Mouse (Mus musculus): ENCODE data around the gene Megf11. TPM values are rescaled to one million over a fixed set of nuclear protein-coding genes. Genes with fewer than 3 reads are reported as not detected.

Gene Megf11
- polyA plus RNA-seq, 1 experiment = 0.94 TPM

GRCm38 (mm10) chr9:64576143-64576878 is 190.9 kb downstream of the Megf11 start:
- no peaks in the 10 kb centered on the region for H3K9me3 ChIP-seq (replicated peaks; ENCODE audit: control insufficient read depth, insufficient read depth, low read length, poor library complexity, severe bottlenecking)
- H3K27me3 ChIP-seq (ENCODE audit: control insufficient read depth, insufficient read depth, low read length, poor library complexity, severe bottlenecking) = no peaks in the 10 kb centered on the region
- no peak overlapping the region for H3K27ac ChIP-seq (ENCODE audit: insufficient read depth, low read length)
- H3K4me1 ChIP-seq (ENCODE audit: control insufficient read depth, insufficient read depth, low read length) = no peaks in the 10 kb centered on the region
- TF ChIP-seq CTCF (IDR thresholded peaks at IDR 0.05; ENCODE audit: low read depth, low read length) (no peak), EP300 (IDR thresholded peaks at IDR 0.05; ENCODE audit: insufficient read depth, low read depth, low read length) (no peak), POLR2A (IDR thresholded peaks at IDR 0.05; ENCODE audit: insufficient read depth, low read length) (no peak)
- H3K36me3 ChIP-seq (ENCODE audit: control insufficient read depth, insufficient read depth, low read length, poor library complexity, severe bottlenecking) = no peaks in the 10 kb centered on the region
- H3K4me3 ChIP-seq (ENCODE audit: low read depth, low read length) = no peak overlapping the region
- H3K9ac ChIP-seq (ENCODE audit: low read depth, poor library complexity, severe bottlenecking) = no peak overlapping the region

GRCm38 (mm10) chr9:64577156-64577555 is 191.7 kb downstream of the Megf11 start:
- no peaks in the 10 kb centered on the region for H3K27me3 ChIP-seq (ENCODE audit: control insufficient read depth, insufficient read depth, low read length, poor library complexity, severe bottlenecking)
- no peak overlapping the region for H3K9ac ChIP-seq (ENCODE audit: low read depth, poor library complexity, severe bottlenecking)
- H3K36me3 ChIP-seq (ENCODE audit: control insufficient read depth, insufficient read depth, low read length, poor library complexity, severe bottlenecking) = no peaks in the 10 kb centered on the region
- no peaks in the 10 kb centered on the region for H3K9me3 ChIP-seq (replicated peaks; ENCODE audit: control insufficient read depth, insufficient read depth, low read length, poor library complexity, severe bottlenecking)
- no peak overlapping the region for H3K4me3 ChIP-seq (ENCODE audit: low read depth, low read length)
- TF ChIP-seq POLR2A (IDR thresholded peaks at IDR 0.05; ENCODE audit: insufficient read depth, low read length) (no peak), EP300 (IDR thresholded peaks at IDR 0.05; ENCODE audit: insufficient read depth, low read depth, low read length) (no peak), CTCF (IDR thresholded peaks at IDR 0.05; ENCODE audit: low read depth, low read length) (no peak)
- no peak overlapping the region for H3K27ac ChIP-seq (ENCODE audit: insufficient read depth, low read length)
- no peaks in the 10 kb centered on the region for H3K4me1 ChIP-seq (ENCODE audit: control insufficient read depth, insufficient read depth, low read length)

- Histone ChIP-seq H3K9me3 (replicated peaks; ENCODE audit: control insufficient read depth, insufficient read depth, low read length, poor library complexity, severe bottlenecking) (no peaks in the 10 kb centered on the region), H3K4me1 (ENCODE audit: control insufficient read depth, insufficient read depth, low read length) (no peaks in the 10 kb centered on the region), H3K36me3 (ENCODE audit: control insufficient read depth, insufficient read depth, low read length, poor library complexity, severe bottlenecking) (no peaks in the 10 kb centered on the region), H3K9ac (ENCODE audit: low read depth, poor library complexity, severe bottlenecking) (no peak overlapping the region), H3K4me3 (ENCODE audit: low read depth, low read length) (no peak overlapping the region), H3K27me3 (ENCODE audit: control insufficient read depth, insufficient read depth, low read length, poor library complexity, severe bottlenecking) (no peaks in the 10 kb centered on the region), H3K27ac (ENCODE audit: insufficient read depth, low read length) (no peak overlapping the region)
- no peak for TF ChIP-seq EP300 (IDR thresholded peaks at IDR 0.05; ENCODE audit: insufficient read depth, low read depth, low read length)
- TF ChIP-seq POLR2A (IDR thresholded peaks at IDR 0.05; ENCODE audit: insufficient read depth, low read length) = no peak
- TF ChIP-seq CTCF (IDR thresholded peaks at IDR 0.05; ENCODE audit: low read depth, low read length) = no peak
Observed at GRCm38 (mm10) chr9:64578014-64578413, 192.6 kb downstream of the Megf11 start.

- H3K27me3 ChIP-seq (ENCODE audit: control insufficient read depth, insufficient read depth, low read length, poor library complexity, severe bottlenecking) = no peaks in the 10 kb centered on the region
- TF ChIP-seq CTCF (IDR thresholded peaks at IDR 0.05; ENCODE audit: low read depth, low read length) (no peak), POLR2A (IDR thresholded peaks at IDR 0.05; ENCODE audit: insufficient read depth, low read length) (no peak), EP300 (IDR thresholded peaks at IDR 0.05; ENCODE audit: insufficient read depth, low read depth, low read length) (no peak)
- H3K9ac ChIP-seq (ENCODE audit: low read depth, poor library complexity, severe bottlenecking) = no peak overlapping the region
- H3K4me1 ChIP-seq (ENCODE audit: control insufficient read depth, insufficient read depth, low read length) = no peaks in the 10 kb centered on the region
- H3K9me3 ChIP-seq (replicated peaks; ENCODE audit: control insufficient read depth, insufficient read depth, low read length, poor library complexity, severe bottlenecking) = no peaks in the 10 kb centered on the region
- no peak overlapping the region for H3K4me3 ChIP-seq (ENCODE audit: low read depth, low read length)
- no peak overlapping the region for H3K27ac ChIP-seq (ENCODE audit: insufficient read depth, low read length)
- H3K36me3 ChIP-seq (ENCODE audit: control insufficient read depth, insufficient read depth, low read length, poor library complexity, severe bottlenecking) = no peaks in the 10 kb centered on the region
Observed at GRCm38 (mm10) chr9:64579306-64579705, 193.9 kb downstream of the Megf11 start.

- no peak for TF ChIP-seq EP300 (IDR thresholded peaks at IDR 0.05; ENCODE audit: insufficient read depth, low read depth, low read length)
- TF ChIP-seq POLR2A (IDR thresholded peaks at IDR 0.05; ENCODE audit: insufficient read depth, low read length) = no peak
- no peak for TF ChIP-seq CTCF (IDR thresholded peaks at IDR 0.05; ENCODE audit: low read depth, low read length)
- H3K27me3 ChIP-seq (ENCODE audit: control insufficient read depth, insufficient read depth, low read length, poor library complexity, severe bottlenecking) = no peaks in the 10 kb centered on the region
- no peak overlapping the region for H3K4me3 ChIP-seq (ENCODE audit: low read depth, low read length)
- no peaks in the 10 kb centered on the region for H3K4me1 ChIP-seq (ENCODE audit: control insufficient read depth, insufficient read depth, low read length)
- no peak overlapping the region for H3K9ac ChIP-seq (ENCODE audit: low read depth, poor library complexity, severe bottlenecking)
- no peak overlapping the region for H3K27ac ChIP-seq (ENCODE audit: insufficient read depth, low read length)
- no peaks in the 10 kb centered on the region for H3K36me3 ChIP-seq (ENCODE audit: control insufficient read depth, insufficient read depth, low read length, poor library complexity, severe bottlenecking)
- no peaks in the 10 kb centered on the region for H3K9me3 ChIP-seq (replicated peaks; ENCODE audit: control insufficient read depth, insufficient read depth, low read length, poor library complexity, severe bottlenecking)
Observed at GRCm38 (mm10) chr9:64586292-64586691, 200.9 kb downstream of the Megf11 start.

GRCm38 (mm10) chr9:64587991-64588390 is 202.6 kb downstream of the Megf11 start:
- TF ChIP-seq CTCF (IDR thresholded peaks at IDR 0.05; ENCODE audit: low read depth, low read length) = no peak
- no peak for TF ChIP-seq POLR2A (IDR thresholded peaks at IDR 0.05; ENCODE audit: insufficient read depth, low read length)
- TF ChIP-seq EP300 (IDR thresholded peaks at IDR 0.05; ENCODE audit: insufficient read depth, low read depth, low read length) = no peak
- Histone ChIP-seq H3K9ac (ENCODE audit: low read depth, poor library complexity, severe bottlenecking) (no peak overlapping the region), H3K36me3 (ENCODE audit: control insufficient read depth, insufficient read depth, low read length, poor library complexity, severe bottlenecking) (no peaks in the 10 kb centered on the region), H3K4me3 (ENCODE audit: low read depth, low read length) (no peak overlapping the region), H3K9me3 (replicated peaks; ENCODE audit: control insufficient read depth, insufficient read depth, low read length, poor library complexity, severe bottlenecking) (no peaks in the 10 kb centered on the region), H3K4me1 (ENCODE audit: control insufficient read depth, insufficient read depth, low read length) (no peaks in the 10 kb centered on the region), H3K27me3 (ENCODE audit: control insufficient read depth, insufficient read depth, low read length, poor library complexity, severe bottlenecking) (no peaks in the 10 kb centered on the region), H3K27ac (ENCODE audit: insufficient read depth, low read length) (no peak overlapping the region)
